Mouse (Mus musculus) heart, postnatal 36 days (tissue): ENCODE data around the gene Mfsd4b4. TPM values are rescaled to one million over a fixed set of nuclear protein-coding genes. Genes with fewer than 3 reads are reported as not detected.
A peak's percentile ranks its signal among the peaks of the same experiment; 100 is the strongest.
"Not testable (repeated sequence)": the region's sequence is repeated elsewhere in the genome, so short reads cannot be mapped to it uniquely, and the experiment has no call there.

Source experiments
- DNase-seq, 2 experiments: peaks; one replicate each; pipeline ENCODE4 v3.0.0; 2021 to 2022
- intact Hi-C: fragments of 180-260 bp; cut with DNase I; formaldehyde crosslinking; loops from one replicate; pipeline ENCODE4 v1.15.1; 2025
- total RNA-seq, 2 experiments: library from RNA; stranded (reverse); gene quantifications; 2 replicates each; pipeline ENCODE4 v1.2.3; 2021

The Mfsd4b4 gene
- 1 to 10 TPM; 3.4 to 3.5 TPM for total RNA-seq

DNA sequence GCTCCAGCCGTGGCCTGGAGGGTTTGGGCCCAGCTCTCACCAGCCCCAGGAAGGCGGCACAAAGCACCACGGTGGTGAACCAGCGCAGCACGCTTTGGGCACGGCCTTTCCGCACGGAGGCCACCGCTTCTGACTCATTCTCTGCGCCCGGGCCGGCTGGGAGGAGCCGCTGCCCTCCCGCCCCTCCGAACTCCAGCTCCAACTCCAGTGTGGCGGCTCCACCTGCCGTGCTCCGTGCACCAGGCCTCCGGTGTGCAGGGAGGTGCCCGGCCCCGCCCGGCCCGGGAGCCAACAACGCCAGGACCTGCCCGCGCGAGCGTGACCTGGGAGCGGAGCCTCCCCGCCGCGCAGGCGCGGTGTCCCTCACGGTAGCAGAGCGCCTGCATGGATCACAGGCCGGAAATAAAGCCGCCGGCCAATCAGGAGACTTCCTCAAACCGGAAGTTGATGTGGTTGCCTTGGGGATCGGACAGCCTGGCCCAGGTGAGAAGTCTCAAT is at the start of gene Mfsd4b4:
Gene Mfsd4b4 (minus strand): TSS at position 365 of the 498 bp plus-strand sequence.
- intact Hi-C loops: loop anchor here (2.0 to 5.0 kb wide), 2 partner anchors 62 to 167 kb away; partner anchors contain the start of genes Mfsd4b3 and Rev3l

GRCm38 (mm10) chr10:39947195-39947594 is 48.2 kb upstream of the Mfsd4b4 start:
- DNase-seq, intact Hi-C loops: not testable (repeated sequence)

More for the DNA sequence above, at the start of gene Mfsd4b4:
- DNase-seq: peak; percentile 80 to 83

GRCm38 (mm10) chr10:39936553-39936952 is 37.5 kb upstream of the Mfsd4b4 start:
- intact Hi-C loops: no loop called here
- no peak for DNase-seq

- DNase-seq: no peak
- intact Hi-C loops: no loop called here
These were observed 27.6 kb upstream of the Mfsd4b4 start, which contains the start of gene Mfsd4b2 for GRCm38 (mm10) chr10:39926616-39927139. Gene Mfsd4b2 (minus strand): TSS chr10:39926923.

DNA sequence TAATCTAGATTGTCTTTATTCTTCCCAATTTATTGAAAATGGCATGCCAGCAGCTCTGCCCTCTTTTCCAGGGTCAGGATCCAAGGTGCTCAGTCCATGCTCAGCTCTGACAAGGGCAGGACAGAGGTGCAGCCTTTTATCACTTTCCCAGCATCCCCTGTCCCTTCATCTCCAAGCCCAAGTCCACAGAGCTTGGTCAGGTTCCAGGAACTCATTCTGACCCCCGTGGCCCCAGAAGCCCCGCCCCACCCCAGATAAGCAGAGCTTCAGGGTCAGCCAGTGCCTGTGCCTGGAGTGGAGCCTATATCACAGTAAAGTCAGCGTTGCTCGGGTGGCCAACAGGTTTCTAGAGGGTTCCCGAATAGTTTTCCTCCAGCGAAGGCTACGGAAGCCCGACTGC is 25.5 kb upstream of the Mfsd4b4 start:
- DNase-seq, intact Hi-C loops: not testable (repeated sequence)

- no peak for DNase-seq
- intact Hi-C loops: no loop called here
These were observed 13.6 kb upstream of the Mfsd4b4 start for GRCm38 (mm10) chr10:39912616-39913015.

DNA sequence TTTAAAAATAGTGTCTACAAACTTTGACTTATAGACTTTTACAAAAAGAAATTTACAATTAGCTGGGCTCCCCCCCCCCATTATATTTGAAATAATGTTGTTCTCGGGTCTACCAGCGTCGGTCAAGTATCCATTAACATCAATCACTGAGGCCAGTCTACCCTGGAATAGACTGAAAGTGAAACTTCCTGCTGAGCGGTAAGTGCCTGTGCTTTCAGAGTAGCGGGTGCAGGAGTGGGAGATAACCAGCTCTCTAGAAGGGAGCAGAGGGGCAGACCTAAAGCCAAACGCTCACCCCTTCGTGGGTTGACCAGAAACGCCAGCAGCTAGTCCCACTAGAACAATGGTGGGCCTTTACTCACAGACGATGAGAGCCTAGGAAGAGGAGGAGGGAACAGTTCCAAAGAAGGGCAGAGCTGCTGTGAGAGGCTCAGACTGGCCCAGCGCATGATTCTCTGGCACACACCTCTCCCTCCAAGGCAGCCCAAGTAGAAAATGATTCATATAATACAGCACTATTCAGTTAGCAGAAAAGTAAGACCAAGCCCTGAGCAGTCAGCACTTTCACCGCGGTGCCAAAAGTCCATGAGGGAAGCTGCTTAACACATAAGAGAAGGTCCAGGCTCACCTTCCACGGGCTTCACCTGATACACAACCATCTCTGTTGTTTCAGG is 9.9 kb upstream of the Mfsd4b4 start:
- intact Hi-C loops: no loop called here

DNA sequence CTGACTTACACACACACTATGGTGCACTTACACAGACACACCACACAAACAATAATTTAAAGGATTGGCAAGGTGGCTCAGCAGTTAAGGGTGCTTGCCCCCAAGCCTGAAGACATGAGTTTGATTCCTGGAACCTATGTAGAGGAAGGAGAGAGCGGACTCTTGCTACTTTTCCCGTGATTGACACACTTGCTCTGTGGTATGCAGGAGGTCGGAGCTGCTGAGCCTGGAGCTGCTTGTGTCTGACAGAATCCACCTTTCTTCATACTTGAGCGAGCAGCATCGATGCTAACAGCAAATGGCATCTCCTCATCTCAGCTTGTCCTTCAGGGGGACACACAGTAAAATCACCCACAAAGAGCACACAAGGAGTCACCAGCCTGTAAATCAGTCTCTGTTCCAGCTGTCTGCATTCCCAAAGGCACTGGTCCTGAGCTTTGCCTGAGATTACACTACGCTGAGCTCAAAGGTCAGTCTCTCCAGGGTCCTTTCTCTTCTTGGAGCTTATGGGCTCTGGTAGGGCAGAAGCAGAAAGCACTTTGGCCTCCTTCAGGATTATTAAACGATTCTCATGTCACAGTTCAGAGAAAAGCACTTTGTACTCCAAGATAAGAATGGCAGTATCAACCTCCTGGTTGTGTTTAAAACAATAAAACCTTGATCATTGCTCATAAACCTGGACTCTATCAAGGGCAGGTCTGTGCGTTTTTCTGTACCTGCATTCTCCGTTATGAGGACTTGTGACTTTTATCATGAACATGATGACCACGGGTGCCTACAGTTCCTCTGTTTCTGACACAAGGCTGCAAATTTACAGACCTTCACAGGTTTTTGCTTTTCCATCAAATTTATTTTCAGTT is 8.0 kb upstream of the Mfsd4b4 start:
- intact Hi-C loops: no loop called here
- no peak for DNase-seq

More for the DNA sequence above, 9.9 kb upstream of the Mfsd4b4 start:
- DNase-seq: no peak

DNA sequence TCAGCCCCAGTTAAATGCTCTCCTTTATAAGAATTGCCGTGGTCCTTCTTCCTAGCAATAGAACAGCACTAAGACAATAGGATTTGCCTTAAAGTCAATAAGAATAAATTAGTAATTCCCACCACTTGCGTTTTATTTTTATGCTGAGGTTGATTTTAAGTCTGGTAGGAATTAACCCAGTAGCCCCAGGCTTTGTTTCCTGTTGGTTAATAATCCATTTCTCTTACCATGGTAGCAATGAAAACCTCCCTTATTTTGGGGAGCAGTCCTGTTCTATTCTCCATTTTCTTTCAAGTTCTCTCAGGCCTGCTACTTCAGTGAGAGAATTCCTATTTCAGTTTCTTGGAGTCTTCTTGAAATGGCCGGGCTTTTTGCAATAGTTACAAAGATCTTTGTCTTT is 5.2 kb upstream of the Mfsd4b4 start:
- no peak for DNase-seq
- intact Hi-C loops: no loop called here

- intact Hi-C loops: loop anchor here (5.0 kb wide), 1 partner anchor 164 kb away; the partner anchor contains the start of gene Rev3l
- no peak for DNase-seq
These were observed 2.5 kb downstream of the Mfsd4b4 start for GRCm38 (mm10) chr10:39896503-39896902.

DNA sequence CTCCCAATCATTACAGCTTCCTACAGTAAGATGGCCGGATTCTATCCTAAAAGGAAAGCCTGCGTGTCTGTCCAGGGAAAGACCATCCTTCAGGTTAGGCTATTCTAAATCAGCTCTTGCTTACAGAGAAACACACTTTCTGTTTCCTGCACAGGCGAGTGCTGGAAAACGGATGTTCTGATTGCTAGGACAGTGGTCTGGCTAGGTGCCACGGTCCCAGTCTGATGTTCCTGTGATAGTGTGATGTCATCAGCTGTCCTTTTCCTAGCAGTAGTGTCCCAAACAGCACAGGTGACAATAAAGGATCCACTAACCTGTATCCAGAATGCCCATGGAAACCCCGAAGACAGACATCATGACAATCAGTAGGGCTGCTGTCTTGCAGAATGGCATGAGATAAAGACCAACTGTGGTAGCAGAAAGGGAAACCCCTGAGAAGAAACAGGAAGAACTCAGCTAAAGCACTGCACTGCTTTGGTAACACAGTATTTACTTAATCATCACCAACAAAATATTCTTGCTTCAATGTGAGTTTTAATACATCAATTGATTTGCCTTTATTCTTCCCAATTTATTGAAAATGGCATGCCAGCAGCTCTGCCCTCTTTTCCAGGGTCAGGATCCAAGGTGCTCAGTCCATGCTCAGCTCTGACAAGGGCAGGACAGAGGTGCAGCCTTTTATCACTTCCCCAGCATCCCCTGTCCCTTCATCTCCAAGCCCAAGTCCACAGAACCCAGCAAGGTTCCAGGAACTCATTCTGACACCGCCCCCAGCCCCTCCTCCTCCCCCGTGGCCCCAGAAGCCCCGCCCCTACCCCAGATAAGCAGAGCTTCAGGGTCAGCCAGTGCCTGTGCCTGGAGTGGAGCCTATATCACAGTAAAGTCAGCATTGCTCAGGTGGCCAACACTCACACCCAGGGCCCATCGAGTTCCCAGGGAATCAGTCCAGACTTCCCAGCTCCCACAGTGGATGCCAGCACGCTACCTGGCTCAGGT is 5.0 kb downstream of the Mfsd4b4 start:
- DNase-seq: no peak
- intact Hi-C loops: no loop called here

GRCm38 (mm10) chr10:39888621-39889020 is 10.4 kb downstream of the Mfsd4b4 start:
- intact Hi-C loops: no loop called here
- DNase-seq: no peak

DNA sequence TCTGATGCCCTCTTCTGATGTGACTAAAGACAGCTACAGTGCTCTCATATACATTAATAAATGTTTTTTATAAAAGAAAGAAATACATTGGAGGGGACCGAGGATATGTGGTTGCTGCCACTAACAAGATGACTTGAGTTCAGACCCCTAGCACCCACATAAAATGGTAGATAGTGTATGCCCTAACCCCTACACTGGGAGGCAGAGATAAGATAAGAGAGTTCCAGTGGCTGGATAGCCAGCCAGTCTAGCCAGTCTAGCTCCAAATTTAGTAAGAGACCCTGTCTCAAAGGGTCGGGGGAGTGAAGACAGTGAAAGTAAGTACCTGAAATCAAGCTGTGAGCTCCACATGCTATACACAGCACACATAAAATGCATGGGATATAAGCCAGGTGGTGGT is 33.5 kb downstream of the Mfsd4b4 start:
- intact Hi-C loops: no loop called here

GRCm38 (mm10) chr10:39842621-39843020 is 56.4 kb downstream of the Mfsd4b4 start:
- DNase-seq: no peak
- intact Hi-C loops: no loop called here

More for the DNA sequence above, 33.5 kb downstream of the Mfsd4b4 start:
- DNase-seq: no peak

Other genes starting within 250 kb of the Mfsd4b4 start
- 10 to 100 TPM; 14.3 to 17.9 TPM for gene Rev3l, start 167.1 kb downstream of the Mfsd4b4 start, total RNA-seq
- under 1 TPM in 1 of 2 experiments, not detected in 1; 0.11 TPM for gene Mfsd4b2, start 27.7 kb upstream of the Mfsd4b4 start, total RNA-seq
- 1 to 10 TPM; 5.3 to 6.7 TPM for gene Mfsd4b3, start 60.9 kb upstream of the Mfsd4b4 start, total RNA-seq
- under 1 TPM; 0.42 to 0.49 TPM for gene Mfsd4b5, start 87.4 kb upstream of the Mfsd4b4 start, total RNA-seq
- 1 to 10 TPM; 2.2 to 2.4 TPM for gene Mfsd4b1, start 126.0 kb upstream of the Mfsd4b4 start, total RNA-seq
- 10 to 100 TPM; 17.8 to 23.8 TPM for gene Slc16a10, start 243.0 kb upstream of the Mfsd4b4 start, total RNA-seq